Mouse (Mus musculus) megakaryocyte-erythroid progenitor cell, adult 5-6 weeks (primary cell): ENCODE measurements around the gene Gm9837. TPM values are rescaled to one million over a fixed set of nuclear protein-coding genes. Genes with fewer than 3 reads are reported as not detected.

ENCODE experiments used
- ATAC-seq: replicated peaks from 2 replicates; pipeline ENCODE4 v1.8.0; 2016; ENCODE audit warnings: mild to moderate bottlenecking, inconsistent platforms; ENCODE audit not compliant: severe bottlenecking, poor library complexity, low FRiP score, low TSS enrichment
- total RNA-seq, 2 experiments: library from RNA; stranded (forward) in 1 of 2; stranded (reverse) in 1 of 2; fragments of 200-1000, 215-1000 nt in 1 of 2; fragments of >200 nt in 1 of 2; fragmentation: Nextera tagmentation in 1 of 2; gene quantifications; 2 replicates each; pipeline ENCODE4 v1.2.3; 2014 to 2017

Gene Gm9837
- total RNA-seq, 2 experiments from 2014 or later, result not detected

DNA sequence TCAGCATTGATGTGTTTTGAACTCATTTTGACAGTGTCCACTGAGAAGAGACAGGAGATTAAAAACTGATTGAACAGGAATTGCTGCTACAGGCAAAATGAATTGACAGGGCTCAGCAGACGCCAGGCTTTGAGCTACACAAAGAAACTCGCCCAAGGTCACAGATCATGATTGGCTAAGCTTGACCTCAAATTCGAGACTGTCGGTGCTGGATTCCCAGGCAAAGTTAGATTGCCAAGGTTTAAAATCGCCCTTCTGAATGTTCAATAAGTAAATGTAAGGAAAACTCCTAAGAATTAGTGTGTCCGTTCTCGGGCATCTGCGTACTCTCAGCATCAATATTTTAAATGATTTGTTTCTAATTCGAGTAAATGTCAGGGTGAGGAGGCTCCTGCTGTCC, 19.1 kb upstream of the Gm9837 start:
- ATAC-seq, result no peak

DNA sequence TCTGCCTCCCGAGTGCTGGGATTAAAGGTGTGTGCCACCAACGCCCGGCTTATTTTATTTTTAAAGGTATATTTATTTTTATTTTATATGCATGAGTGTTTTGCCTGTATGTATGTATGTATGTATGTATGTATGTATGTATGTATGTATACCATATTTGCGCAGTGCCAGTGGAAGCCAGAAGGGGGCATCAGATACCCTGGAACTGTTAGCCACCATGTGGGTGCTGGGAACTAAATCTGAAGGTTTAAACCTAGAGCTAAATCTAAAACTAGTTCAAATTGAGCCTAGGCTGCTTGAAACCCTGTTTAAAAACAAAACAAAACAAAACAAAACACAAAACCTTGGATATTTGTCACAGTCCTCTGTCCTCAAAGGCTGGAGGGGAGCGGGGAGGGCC, 18.7 kb upstream of the Gm9837 start:
- ATAC-seq, result no peak

DNA sequence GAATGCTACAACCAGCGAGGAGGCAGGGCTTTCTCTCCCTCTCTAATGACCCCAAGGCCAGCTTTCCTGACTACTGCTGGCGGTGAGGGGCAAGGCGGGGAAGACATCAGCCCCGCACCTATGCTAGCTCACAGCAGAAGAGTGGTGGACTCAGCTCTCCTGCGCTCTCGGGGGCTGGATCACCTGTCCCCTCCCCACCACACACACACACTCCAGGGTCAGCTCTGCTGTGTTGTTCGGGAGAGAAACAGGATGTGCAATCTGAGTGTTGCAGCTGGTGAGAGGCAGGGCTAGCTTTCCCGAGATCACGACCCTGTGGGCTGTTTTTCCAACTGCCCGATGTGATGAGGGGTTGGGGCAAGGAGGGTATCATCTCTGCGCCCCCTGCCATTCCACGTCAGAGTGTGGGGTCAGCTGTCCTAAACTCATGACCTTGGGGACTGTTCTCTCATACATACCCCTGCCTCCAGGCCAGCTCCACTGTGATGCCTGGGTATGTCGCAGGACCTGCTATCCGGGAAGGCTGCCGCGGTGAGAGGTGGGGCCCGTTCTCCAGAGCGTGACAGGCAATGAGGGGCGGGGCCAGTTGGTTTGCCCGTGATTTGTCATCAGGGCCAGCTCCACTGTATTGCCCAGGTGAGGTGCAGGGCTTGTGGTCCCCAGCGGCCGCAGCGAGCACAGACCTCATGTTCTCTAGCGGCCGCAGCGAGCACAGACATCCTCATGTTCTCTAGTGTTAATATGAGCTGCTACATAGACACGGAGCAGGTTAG, 16.7 kb upstream of the Gm9837 start:
- ATAC-seq, result peak; percentile 38

DNA sequence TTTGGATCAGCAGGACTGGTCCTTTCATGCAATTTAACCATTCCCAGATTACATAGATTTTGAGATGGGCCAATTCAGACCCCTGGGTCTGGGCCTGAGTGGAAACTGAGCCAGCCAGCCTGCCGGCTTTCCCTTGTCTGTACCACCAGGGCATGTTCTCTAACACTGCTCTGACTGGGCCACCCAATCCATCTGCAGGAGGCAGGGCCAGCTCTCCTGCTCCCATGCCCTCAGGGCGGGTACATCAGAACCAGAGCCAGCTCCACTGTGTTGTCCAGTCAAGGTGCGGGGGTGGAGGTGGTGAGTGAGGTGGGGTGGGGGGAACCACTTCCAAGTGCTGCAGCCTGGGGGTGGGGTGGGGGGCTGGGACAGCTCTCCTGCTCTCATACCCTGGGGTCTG, 16.1 kb upstream of the Gm9837 start:
- ATAC-seq, result no peak

DNA sequence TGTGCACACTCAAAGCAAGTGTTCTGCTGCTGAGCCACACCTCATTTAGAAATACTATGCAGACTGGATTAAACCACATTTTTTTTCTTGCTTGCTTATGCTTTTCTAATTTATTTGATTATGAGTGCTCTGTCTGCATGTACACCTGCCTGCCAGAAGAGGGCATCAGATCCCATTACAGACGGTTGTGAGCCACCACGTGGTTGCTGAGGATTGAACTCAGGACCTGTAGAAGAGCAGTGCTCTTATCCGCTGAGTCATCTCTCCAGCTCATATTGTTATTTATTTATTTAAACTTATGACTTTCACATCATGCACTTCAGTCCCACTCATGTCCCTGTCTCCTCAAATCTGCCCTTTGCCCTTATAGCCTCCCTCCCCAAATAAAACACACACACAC, 15.4 kb upstream of the Gm9837 start:
- no peak for ATAC-seq

DNA sequence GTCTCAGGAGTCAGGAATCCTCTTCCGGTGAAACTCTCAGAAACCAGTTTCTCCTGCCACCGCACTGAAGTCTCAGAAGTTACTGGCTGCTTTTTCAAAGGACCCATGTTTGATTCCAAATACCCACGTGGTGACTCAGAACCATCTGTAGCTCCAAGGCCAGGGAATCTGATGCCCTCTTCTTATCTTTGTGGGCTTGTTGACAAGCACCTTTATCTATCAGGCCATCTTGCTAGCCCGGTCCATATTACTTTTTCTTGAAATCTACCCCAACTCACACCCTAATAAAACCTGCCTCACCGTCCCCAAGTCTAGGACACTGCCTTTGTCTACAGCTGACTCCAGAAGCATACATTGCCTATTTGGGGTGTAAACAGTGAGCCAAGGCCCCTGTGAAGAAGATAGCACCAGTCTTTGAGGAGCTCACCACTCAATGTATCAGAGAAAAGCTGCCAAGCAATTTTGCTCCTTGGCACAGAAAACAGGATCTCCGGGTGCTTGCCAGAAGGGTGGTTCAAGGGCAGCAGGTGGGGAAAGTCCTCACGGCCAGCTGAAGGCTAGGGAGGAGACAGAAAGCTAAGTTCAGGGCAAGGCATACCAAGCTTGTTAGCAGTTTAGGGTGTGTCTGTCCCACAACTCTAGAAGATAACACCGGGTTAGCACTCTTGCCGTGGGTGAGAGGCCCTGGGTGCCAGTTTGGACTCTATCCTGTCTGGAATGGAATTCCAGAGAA, 13.0 kb upstream of the Gm9837 start:
- ATAC-seq, result peak; percentile 71

DNA sequence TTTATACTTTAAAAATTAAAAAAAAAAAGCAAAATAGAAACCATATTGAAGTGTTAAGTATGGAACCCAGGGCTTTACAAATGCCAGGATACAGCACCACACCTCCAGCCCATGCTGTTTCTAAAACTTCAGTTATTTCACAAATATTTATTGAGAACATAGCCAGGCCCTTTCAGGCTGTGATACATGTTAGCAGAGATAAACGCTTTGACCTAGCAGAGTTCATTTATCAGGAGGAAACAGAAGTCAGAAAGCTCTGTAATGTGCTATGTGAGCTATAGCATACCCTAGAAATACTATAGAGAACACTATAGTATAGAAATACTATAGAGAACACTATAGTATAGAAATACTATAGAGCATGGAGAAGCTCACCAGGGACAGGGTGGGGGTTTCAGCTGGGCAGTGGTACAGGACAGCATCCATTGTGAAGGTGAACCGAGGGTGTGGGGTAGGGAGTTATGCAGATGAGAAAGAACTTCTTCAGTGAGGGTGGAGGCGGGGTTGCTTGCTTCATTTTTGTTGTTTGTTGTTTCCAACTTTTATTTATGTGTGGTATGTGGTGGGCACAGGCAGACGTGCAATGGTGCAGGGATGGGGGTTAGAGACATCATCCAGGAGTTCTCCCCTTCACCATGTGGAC, 10.9 kb upstream of the Gm9837 start:
- ATAC-seq, result peak; percentile 75

DNA sequence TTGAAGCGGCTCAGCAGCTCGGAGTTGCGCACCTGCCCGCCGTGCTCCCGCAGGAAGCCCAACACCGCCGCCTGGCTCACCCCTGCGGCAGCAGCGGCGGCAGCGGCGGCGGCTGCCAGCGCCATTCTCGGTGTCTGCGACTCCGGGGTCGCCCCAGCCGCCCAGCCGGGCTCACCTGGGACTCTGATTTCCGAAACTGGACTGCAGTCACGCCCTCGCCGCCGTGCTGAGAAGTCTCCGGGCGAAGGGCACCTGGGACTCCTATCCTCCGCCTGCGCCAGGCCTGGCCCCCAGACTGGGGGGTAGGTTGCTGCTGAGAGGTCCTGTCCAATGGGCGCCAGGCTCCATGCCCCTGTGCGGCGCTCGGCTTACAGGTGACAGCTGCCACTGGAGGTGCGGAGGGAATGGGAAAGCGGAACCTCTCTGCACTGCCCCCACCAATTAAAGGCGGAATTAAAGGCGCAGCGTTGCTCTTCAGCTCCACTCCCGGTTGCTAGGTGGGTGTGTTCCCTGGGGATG, 9.6 kb upstream of the Gm9837 start, which contains the start of the genes Gm9945 and Sowaha:
Gene Gm9945 (plus strand): TSS at position 384 of the 519 bp plus-strand sequence.
Gene Sowaha (minus strand): TSS at position 492 of the 519 bp plus-strand sequence.
- ATAC-seq, result peak; percentile 22; the same call in 1 of the 2 replicates

DNA sequence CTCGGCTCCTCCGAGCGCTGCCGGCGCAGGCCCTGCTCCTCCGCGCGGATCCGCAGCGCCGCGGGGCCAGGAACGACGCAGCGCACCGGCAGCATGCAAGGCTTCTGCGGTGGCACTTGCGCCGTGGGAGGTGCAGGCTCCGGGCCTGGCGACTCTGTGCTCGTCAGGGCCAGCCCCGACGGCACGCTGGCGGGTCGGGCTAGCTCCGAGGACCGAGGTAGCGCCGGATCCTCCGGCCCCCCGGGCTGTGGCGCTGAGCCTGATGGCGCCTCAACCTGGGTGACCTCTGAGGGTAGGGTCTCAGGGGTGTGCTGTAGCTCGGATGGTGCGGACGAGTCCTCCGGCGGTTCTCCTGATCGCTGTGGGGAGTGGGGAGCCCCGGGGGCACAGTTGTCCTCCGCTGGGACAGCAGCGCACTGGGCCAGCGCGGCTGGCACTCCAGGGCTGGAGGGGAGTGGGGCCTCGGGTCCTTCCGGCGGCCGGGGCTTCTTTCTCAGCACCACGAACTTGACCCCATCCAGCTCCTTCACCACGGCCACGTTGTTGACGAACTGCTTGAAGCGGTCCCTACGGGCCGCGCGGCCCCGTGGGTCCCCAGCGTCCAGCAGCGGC, 9.0 kb upstream of the Gm9837 start:
- ATAC-seq, result no peak

DNA sequence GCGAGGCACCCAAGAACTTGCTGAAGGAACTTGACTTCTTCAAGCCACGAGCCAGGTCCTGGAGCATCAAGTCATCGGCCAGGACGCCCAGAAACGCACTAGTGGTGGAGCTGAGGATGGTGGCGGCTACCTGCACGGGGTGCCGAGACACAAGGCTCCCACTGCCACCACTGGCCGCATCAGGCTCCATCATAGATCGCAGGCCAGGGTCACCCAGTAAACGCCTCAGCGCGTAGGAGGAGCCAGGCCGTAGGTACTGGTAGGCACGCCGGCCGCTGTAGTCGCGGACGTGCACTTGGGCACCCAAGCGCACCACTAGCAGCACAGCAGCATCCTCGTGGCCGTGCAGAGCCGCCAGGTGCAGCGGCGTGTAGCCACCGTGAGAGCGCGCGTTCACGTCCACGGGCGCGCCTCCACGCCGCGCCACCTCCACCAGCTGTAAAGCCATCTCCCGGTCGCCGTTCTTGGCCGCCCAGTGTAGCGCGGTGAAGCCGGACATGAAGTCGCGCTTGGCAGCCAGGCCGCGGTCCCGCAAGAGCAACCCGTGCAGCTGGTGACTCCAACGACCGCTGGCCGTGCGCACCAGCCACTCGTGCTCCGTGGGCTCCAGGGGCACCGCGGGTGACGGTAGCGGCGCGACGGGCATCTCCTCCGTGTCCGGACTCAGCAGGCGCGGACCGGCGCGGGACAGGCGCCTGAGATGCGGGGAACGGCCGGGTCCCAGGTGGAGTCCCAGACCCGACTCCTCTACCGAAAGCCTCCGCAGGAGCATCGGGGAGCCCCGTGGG, 8.3 kb upstream of the Gm9837 start:
- ATAC-seq, result no peak

DNA sequence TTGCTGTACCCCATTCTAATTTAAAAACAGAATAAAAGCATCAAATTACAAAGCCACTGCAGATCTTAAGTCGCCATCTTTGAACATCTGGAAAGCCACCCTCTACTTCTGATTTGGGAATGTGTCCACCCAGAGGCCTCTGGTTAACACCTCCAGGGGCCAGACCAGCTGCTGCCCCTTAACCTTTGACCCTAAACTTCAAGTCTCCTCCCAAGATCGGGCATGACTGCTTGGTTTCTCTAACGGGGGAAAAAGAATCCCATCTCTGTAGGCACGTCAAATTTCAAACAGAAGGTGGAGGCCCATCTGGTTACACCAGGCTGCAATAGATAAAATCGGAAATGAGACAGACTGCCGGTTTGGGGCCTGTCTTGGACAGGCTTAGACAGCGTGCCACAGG, 7.6 kb upstream of the Gm9837 start:
- ATAC-seq, result no peak

DNA sequence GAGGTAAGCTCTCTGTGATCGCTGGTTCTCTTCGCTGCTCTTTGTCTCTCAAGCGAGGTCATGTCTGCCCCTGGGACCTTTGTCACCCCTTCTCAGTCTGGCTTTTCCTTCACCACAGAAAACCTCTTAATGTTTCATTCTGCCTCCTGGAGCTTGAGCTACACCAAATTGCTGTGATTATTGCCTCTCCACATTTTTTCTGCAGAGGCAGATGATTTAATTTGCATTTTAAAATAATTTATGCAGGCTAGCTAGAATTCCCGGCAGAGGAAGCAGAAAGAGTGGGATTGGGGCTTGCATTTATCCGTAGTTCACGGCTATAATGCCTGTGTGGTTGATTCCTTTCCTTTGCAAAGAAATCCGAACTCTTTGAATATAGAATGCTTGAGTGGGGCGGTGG, 5.3 kb upstream of the Gm9837 start:
- no peak for ATAC-seq

DNA sequence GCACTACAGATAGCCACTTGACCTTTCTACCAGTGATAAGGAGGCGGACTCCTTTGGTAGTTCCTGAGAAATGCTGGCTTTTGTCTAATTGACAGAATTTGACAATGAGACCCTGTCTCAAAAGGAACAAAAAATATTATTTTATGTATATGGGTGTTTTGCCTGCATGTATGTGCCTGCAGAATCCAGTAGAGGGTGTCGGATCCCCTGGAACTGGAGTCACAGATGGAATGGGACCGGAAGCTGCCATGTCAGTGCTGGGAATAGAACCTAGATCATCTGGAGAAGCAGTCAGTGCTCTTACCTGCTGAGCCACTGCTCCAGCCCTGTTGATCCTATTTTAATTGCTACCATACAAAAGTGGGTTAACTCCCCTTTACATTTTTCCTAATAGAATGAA, 2.4 kb upstream of the Gm9837 start:
- no peak for ATAC-seq

DNA sequence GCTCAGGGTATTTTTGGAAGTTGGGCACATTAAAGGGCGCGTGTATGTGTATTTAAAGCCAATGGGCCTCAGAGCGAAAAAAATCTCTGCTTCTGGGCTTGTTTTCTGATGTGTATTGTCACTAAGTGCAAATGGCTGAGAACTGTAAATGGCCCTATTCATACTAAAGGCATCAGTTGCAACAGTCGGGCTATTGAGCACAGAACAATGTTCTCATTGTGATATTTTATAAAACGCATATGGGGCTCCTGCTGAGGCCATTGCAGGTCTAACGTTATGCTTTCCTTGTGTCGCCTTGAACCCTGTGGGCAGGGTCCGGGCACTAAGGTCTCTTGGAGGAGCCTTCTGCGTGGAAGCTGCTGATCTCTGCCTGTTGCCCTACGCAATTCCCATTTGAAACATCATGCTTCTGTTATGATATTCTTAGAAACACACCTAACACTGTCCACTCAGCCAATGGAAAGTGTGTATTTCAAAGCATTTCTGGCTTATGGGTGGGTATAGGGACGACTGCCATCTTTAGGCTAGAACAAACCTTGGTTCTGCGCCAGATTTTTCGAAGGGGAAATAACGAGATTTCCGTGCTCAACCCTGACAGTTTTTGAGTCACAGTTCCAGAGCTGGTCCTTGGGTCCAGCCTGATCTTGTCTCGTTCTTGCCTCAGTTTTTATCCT, 848 bp downstream of the Gm9837 start:
- ATAC-seq, result no peak

DNA sequence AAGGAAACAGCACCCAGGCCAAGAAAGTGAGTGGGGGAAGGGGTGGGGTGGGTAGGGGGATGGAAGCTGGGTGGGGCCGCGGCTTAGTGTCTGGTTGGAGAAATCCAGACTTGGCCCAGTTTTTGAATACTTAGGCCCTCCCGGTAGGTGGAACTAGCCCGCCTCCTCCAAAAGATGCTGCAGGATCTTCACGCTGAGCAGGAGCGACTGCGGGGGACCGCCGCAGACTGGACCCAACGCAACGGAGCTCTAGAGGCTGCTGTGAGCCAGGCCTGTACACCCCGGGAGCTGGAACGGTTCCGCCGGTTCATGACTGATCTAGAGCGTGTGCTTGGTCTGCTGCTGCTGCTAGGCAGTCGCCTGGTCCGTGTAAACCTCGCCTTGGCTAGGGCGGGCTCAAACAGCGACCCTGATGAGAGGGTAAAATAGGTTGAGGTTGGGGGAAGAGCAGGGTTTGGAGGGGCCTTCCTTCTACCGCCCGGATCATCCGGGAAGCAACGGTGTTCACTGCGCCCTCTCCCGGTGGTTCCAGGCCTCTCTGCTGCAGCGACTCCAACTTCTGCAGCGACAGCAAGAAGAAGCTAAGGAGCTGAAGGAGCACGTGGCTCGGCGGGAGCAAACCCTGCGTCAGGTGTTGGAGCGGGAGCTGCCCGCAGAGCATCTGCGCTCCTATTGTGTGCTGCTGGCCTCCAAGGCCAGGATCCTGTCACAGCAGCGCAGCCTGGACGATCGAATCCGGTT, 3.9 kb downstream of the Gm9837 start:
- peak; percentile 46; the same call in 1 of the 2 replicates for ATAC-seq

DNA sequence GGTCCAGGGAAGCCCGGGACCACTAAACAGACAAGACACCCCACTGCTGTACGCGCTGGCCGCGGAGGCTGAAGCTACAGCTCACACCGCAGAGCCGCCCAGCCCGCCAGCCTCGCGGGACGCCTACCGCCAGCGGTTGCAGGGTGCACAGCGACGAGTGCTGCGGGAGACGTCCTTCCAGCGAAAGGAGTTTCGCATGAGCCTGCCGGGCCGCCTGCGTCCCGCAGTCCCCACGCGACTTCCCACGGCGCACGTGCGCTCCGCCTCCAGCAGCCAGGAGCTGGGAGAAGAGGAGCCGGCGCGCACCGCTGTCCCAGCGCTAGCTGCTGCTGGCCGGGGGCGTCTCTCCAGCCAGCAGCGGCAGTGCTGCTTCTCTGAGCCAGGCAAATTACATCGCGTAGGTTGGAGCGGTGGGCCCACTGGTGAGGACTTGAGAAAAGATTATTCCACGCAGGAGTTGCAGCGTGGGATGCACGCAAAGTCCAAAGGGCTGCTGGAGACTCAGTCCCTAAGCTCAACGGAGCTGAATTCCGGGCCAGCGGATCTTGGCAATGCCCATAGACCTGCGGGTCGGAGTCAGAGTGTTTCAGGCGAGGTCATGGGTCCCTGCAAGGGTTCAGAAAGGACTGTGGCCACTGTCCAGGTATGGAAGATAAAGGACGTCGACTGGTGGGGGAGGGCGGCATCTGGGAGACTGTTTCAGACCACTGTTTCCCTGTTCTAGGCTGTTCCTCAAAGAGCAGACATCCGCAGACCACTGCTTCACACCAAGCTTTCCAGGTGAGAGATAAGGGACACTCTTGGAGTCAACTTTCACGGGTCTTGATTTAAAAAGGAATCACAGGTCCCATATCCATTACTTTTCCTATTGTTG, 6.5 kb downstream of the Gm9837 start:
- no peak for ATAC-seq

DNA sequence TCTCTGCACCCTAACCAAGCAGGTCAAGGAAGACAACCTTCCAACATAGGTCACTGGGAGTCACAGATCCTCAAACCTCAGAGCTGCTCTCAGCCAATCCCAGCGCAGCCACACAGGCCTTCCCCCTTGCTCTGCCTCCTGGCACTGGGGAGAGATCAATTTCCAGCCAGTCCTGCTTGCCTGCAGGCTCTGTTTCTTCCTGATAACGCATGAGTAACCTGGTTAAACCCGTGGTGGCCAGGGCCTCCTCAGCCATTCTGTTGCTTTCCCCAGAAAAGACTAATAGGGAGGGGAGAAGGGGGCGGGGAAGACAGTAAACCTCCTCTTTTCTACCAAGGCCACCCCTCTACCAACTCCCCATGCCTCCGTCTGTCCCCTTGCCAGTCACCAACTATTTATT, 8.6 kb downstream of the Gm9837 start:
- peak; percentile 81 for ATAC-seq
